Mouse (Mus musculus) limb, embryonic 14.5 days (tissue): ENCODE results near the gene Fbxl13. TPM values are rescaled to one million over a fixed set of nuclear protein-coding genes. Genes with fewer than 3 reads are reported as not detected.
A peak's percentile ranks its signal among the peaks of the same experiment; 100 is the strongest.

ENCODE experiments used
- ATAC-seq: fragments of 200-750 bp; cut with Nextera tagmentation; 2 replicates; pipeline ENCODE4 v1.8.0; 2017; ENCODE audit warnings: low read depth, moderate number of reproducible peaks, moderate TSS enrichment; ENCODE audit not compliant: low FRiP score
- DNase-seq: peaks from one replicate; pipeline ENCODE4 v3.0.0-alpha.2; 2015; ENCODE audit warnings: low spot score
- H3K27ac ChIP-seq: fragments of 300-500 bp; sonication (generic); replicated peaks from 2 replicates; pipeline ENCODE4 v1.5.1; 2014; ENCODE audit warnings: low read depth, mild to moderate bottlenecking, low read length, moderate library complexity, mixed read lengths
- H3K27me3 ChIP-seq: fragments of 300-500 bp; sonication (generic); 2 replicates; pipeline ENCODE4 v1.6.1; 2014; ENCODE audit warnings: low read length, mixed read lengths; ENCODE audit not compliant: control insufficient read depth, insufficient read depth
- H3K36me3 ChIP-seq: fragments of 300-500 bp; sonication (generic); 2 replicates; pipeline ENCODE4 v1.6.1; 2014; ENCODE audit warnings: mild to moderate bottlenecking, low read length, moderate library complexity, mixed read lengths; ENCODE audit not compliant: control insufficient read depth, insufficient read depth
- H3K4me1 ChIP-seq: fragments of 300-500 bp; sonication (generic); 2 replicates; pipeline ENCODE4 v1.6.1; 2014; ENCODE audit warnings: antibody characterized with exemption, low read length, mixed read lengths; ENCODE audit not compliant: control insufficient read depth, insufficient read depth
- H3K4me2 ChIP-seq: fragments of 300-500 bp; sonication (generic); replicated peaks from 2 replicates; pipeline ENCODE4 v1.6.1; 2014; ENCODE audit warnings: low read depth, mild to moderate bottlenecking, low read length, moderate library complexity; ENCODE audit not compliant: severe bottlenecking
- H3K4me3 ChIP-seq: fragments of 300-500 bp; sonication (generic); replicated peaks from 2 replicates; pipeline ENCODE4 v1.5.1; 2014; ENCODE audit warnings: low read length
- H3K9ac ChIP-seq: fragments of 300-500 bp; sonication (generic); 2 replicates; pipeline ENCODE4 v1.6.1; 2014; ENCODE audit warnings: mild to moderate bottlenecking, low read depth, low read length, moderate library complexity; ENCODE audit not compliant: severe bottlenecking
- H3K9me3 ChIP-seq: fragments of 300-500 bp; sonication (generic); 2 replicates; pipeline ENCODE4 v1.6.1; 2016; ENCODE audit warnings: low read length; ENCODE audit not compliant: control insufficient read depth
- POLR2A ChIP-seq: fragments of 200-500 bp; IDR thresholded peaks from 2 replicates; pipeline ENCODE4 v1.8.0; 2012; ENCODE audit warnings: inconsistent platforms, mild to moderate bottlenecking, moderate library complexity, borderline replicate concordance; ENCODE audit not compliant: insufficient read depth, insufficient read length; ENCODE audit errors: extremely low read depth
- WGBS: fragments of 180-500 bp; shearing (Covaris S2); extraction: QIAGEN DNeasy Blood & Tissue Kit; methylation state at CpG from one replicate; pipeline ENCODE4 v1.1.7; 2014; 5-methylcytosine and 5-hydroxymethylcytosine counted together
- polyA plus RNA-seq, 2 experiments: library from polyadenylated mRNA; depleted of rRNA in 1 of 2; stranded (reverse) in 1 of 2; unstranded in 1 of 2; fragments of >200 nt; fragmentation: Nextera tagmentation in 1 of 2; extraction: Ambion mirVana in 1 of 2; gene quantifications; 2 replicates each; pipeline versions ENCODE4 v1.2.1 to v1.2.3; 2012 to 2014

Gene Fbxl13
- polyA plus RNA-seq, 2 experiments, result 0.15 to 0.25 TPM

GRCm38 (mm10) chr5:21545227-21545626 lies 100.2 kb downstream of the Fbxl13 start:
- H3K4me3 ChIP-seq, result peak overlapping the region; percentile 46
- DNase-seq, result no peak

GRCm38 (mm10) chr5:21544821-21545220 lies 100.6 kb downstream of the Fbxl13 start:
- TF ChIP-seq POLR2A, result no peak
- Histone ChIP-seq H3K9me3 (no peaks in the 10 kb centered on the region), H3K27ac (peak overlapping the region; percentile 92), H3K27me3 (no peaks in the 10 kb centered on the region), H3K4me2 (peak overlapping the region; percentile 55), H3K9ac (peak overlapping the region; percentile 63; the same call in 1 of the 2 replicates), H3K4me1 (peaks cover 35% of the 10 kb centered on the region), H3K4me3 (peak overlapping the region; percentile 46), H3K36me3 (0 out of 2 replicates have a peak, but pooled peaks cover 9% of the 10 kb centered on the region)
- peak; percentile 75 for DNase-seq
- no peak; the same call in 1 of the 2 replicates for ATAC-seq
- 9% methylated on average over 3 of the region's 3 CpGs for WGBS

More at GRCm38 (mm10) chr5:21545227-21545626, 100.2 kb downstream of the Fbxl13 start:
- no peak overlapping the region for H3K27ac ChIP-seq
- 0 out of 2 replicates have a peak, but pooled peaks cover 9% of the 10 kb centered on the region for H3K36me3 ChIP-seq
- H3K9ac ChIP-seq, result 0 out of 2 replicates have a peak overlapping the region, but pooled peaks have one; percentile 3
- peak overlapping the region; percentile 55 for H3K4me2 ChIP-seq
- H3K4me1 ChIP-seq, result peaks cover 35% of the 10 kb centered on the region
- H3K9me3 ChIP-seq, result no peaks in the 10 kb centered on the region
- ATAC-seq, result no peak
- TF ChIP-seq POLR2A, result no peak
- H3K27me3 ChIP-seq, result no peaks in the 10 kb centered on the region

- H3K27ac ChIP-seq, result peak within 1 kb of the TSS; percentile 92
- H3K27me3 ChIP-seq, result no peaks in the 10 kb centered on the region
- peak; percentile 92; the same call in 1 of the 2 replicates for TF ChIP-seq POLR2A
- H3K4me1 ChIP-seq, result peaks cover 30% of the 10 kb centered on the region
- 10% methylated on average over 17 of the region's 17 CpGs for WGBS
- H3K4me3 ChIP-seq, result peak within 1 kb of the TSS; percentile 46
- H3K9me3 ChIP-seq, result no peaks in the 10 kb centered on the region
- ATAC-seq (peak; percentile 94), DNase-seq (peak; percentile 92)
- peak within 1 kb of the TSS; percentile 63 for H3K9ac ChIP-seq
- 0 out of 2 replicates have a peak, but pooled peaks cover 9% of the 10 kb centered on the region for H3K36me3 ChIP-seq
- peak within 1 kb of the TSS; percentile 55 for H3K4me2 ChIP-seq
Observed at GRCm38 (mm10) chr5:21543409-21544201, 101.8 kb downstream of the Fbxl13 start, which contains the start of gene Lrrc17. TSS of gene Lrrc17 (plus strand) at chr5:21543559.

DNA sequence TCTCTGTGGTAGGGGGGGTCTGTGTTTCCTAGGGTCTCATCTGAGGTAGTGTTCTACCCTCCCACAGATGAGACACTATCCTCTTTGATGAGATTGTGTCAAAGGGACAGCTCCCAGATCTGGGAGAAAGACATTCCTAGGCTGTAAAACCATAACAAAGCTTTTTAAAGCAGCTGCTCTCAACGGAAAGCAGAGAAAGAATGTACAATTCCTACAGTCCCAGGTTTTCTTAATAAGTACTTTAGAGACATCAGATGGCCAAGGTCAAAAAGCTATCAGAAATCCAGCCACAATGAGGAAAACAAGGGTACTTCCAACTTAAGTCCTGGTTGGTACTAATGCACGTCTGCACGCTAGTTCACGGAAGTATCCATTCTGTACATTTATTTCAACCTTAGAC lies 103.2 kb downstream of the Fbxl13 start:
- no peak overlapping the region for H3K9ac ChIP-seq
- WGBS, result 62% methylated on average over 4 of the region's 4 CpGs
- H3K4me3 ChIP-seq, result no peak overlapping the region
- H3K36me3 ChIP-seq, result 0 out of 2 replicates have a peak, but pooled peaks cover 6% of the 10 kb centered on the region
- H3K4me2 ChIP-seq, result no peak overlapping the region
- TF ChIP-seq POLR2A, result no peak
- no peaks in the 10 kb centered on the region for H3K9me3 ChIP-seq
- H3K27ac ChIP-seq, result no peak overlapping the region
- no peaks in the 10 kb centered on the region for H3K27me3 ChIP-seq
- DNase-seq (no peak), ATAC-seq (no peak)
- H3K4me1 ChIP-seq, result peaks cover 30% of the 10 kb centered on the region

DNA sequence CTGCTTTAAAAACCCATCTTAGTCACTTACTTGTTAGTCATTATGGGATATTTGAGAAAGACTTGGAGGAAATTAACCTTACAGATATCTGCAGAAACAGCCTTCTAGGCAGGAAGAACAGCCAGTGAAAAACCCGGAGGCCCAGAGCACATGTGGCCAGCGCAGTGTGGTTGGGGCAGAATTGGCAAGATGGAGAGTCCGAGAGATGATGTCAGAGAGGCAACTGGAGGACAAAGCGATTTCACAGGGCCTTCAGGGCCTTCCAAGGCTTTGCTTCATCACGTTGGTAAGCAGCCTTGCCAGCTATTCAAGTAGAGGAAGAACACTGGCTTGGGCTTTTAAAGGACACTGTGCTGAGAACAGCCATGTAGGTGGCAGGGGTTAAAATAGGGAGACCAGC lies 112.5 kb downstream of the Fbxl13 start:
- no peak for ATAC-seq
- TF ChIP-seq POLR2A, result no peak
- no peak overlapping the region for H3K4me2 ChIP-seq

More for the DNA sequence above, 112.5 kb downstream of the Fbxl13 start:
- WGBS, result 79% methylated on average over 5 of the region's 5 CpGs
- no peaks in the 10 kb centered on the region for H3K36me3 ChIP-seq
- H3K27ac ChIP-seq, result no peak overlapping the region
- H3K4me3 ChIP-seq, result no peak overlapping the region
- no peak for DNase-seq
- H3K9ac ChIP-seq, result no peak overlapping the region
- no peaks in the 10 kb centered on the region for H3K9me3 ChIP-seq
- H3K27me3 ChIP-seq, result no peaks in the 10 kb centered on the region
- no peaks in the 10 kb centered on the region for H3K4me1 ChIP-seq
